Mouse (Mus musculus): ENCODE measurements at regions not wholly inside any gene's neighbourhood (a gene's known extent, or its start where the extent isn't known, plus 50 kb on each side); places are given as distances from the start of the nearest gene placed in this dataset.

GRCm38 (mm10) chr12:8844748-8845147, 73.6 kb downstream of the Sdc1 start:
- DNase-seq (ENCODE audit: low read depth, low spot score), result no peak

DNA sequence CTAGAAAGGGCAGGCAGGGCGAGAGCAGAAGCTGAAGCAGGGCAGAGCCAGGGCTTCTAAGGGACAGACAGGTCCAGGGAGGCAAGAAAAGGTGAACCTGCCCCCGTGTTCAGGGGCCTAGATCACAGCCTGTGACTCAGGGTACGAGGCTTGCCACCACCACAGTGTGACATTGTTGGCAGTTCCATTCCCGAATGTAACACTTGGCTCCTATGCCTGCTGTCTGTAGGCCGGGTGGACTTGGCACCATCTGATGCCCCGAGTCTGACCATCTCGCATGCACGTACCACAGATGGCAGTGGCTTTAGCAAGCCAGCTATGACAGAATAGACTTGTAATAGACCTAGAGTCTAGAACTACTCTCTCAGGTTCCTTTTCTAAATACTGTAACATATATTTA, 74.3 kb downstream of the Sdc1 start:
- no peak for DNase-seq (ENCODE audit: low read depth, low spot score)

DNA sequence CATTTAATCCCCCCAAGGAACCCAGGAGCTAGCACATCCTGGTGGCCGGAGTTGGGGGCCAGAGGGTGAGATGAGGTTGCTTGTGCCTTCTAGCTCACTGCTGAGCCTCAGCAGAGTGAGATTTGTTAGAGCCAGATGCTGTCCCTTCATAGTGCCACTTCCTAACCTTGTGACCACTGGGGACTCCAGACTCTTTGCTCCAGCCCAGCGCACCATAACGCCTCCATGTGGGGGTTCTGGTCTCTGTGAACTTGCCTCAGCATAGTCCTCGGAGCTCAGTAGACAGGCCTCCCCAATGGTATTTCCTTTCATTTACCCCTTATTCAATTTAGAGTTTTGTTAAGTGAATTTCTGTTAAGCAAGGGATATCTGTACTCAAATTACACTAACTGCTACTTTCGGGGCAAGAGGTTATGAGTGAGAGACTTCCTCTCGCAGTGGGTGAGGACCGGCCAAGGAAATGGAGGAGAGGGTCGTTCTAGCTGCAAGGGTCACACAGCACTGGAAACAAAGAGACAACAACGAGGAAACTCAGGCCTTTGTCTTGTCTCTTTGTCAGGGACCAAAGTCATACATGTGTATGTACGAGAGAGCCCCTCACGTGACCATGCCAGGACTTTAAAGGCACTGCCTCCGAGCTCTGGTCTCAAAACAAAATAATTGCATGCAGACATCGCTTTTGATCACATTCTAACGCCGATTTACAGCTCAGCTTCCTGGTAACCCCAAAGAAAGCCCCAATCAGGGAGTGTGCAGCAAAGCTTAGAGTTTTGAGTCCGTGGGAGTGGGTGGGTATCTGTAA, 74.8 kb upstream of the Laptm4a start:
- DNase-seq (ENCODE audit: low read depth, low spot score), result no peak

DNA sequence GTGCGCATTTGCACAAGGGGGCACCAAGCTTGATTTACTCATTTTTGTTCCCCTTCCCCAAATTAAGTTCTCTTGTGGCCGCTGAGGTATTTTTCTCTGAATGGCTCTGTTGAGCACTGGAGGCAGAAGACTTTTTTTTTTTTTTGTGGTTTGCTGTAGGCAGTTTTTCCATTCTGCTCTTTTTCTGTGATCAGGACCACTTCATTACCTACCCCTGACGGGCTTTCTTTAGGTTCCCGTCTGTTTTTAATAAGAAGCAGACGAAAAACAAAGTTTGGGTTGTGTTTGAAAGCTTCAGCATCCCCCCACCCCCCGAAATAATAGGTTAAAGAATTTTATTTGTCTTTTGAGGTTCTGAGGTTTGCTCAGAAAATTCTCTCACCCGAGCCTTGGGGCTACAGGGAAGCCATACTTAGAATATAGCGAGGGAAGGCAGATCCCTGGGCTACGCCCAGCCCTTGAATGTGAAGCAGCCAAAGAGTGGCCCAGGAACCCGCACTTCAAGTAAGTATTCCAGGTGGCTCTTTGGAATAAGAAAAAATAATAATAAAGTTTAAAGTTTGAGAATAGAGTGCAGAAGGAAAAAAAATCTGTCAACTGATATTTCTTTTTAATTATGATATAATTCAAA, 74.1 kb upstream of the Laptm4a start:
- no peak for DNase-seq (ENCODE audit: low read depth, low spot score)

- DNase-seq (ENCODE audit: low read depth, low spot score), result no peak
Observed at GRCm38 (mm10) chr12:8847858-8848383, 73.5 kb upstream of the Laptm4a start.

DNA sequence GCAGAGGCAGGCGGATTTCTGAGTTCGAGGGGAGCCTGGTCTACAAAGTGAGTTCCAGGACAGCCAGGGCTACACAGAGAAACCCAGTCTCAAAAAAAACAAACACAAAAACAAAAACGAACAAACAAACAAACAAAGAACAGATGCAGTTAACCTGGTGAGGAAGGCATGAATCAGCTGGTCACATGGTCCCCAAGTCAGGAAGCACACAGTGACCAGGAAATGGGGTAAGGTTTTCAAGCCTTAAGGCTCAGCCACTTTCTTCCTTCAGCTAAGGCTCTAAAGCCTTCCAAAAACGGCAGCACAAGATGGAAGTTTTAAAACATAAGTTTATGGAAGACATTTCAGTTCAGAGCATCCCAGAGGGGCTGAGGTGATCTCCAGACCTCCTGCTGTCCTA, 67.6 kb upstream of the Laptm4a start:
- no peak for DNase-seq (ENCODE audit: low read depth, low spot score)

- DNase-seq (ENCODE audit: low read depth, low spot score), result no peak
Observed at GRCm38 (mm10) chr12:8854401-8854800, 67.1 kb upstream of the Laptm4a start.

- DNase-seq (ENCODE audit: low read depth, low spot score), result no peak
Observed at GRCm38 (mm10) chr12:8855119-8855518, 66.3 kb upstream of the Laptm4a start.

GRCm38 (mm10) chr12:8856051-8856543, 65.4 kb upstream of the Laptm4a start:
- DNase-seq (ENCODE audit: low read depth, low spot score), result peak; percentile 61

GRCm38 (mm10) chr12:8857308-8857707, 64.2 kb upstream of the Laptm4a start:
- no peak for DNase-seq (ENCODE audit: low read depth, low spot score)

- no peak for DNase-seq (ENCODE audit: low read depth, low spot score)
Observed at GRCm38 (mm10) chr12:8858748-8859147, 62.7 kb upstream of the Laptm4a start.

DNA sequence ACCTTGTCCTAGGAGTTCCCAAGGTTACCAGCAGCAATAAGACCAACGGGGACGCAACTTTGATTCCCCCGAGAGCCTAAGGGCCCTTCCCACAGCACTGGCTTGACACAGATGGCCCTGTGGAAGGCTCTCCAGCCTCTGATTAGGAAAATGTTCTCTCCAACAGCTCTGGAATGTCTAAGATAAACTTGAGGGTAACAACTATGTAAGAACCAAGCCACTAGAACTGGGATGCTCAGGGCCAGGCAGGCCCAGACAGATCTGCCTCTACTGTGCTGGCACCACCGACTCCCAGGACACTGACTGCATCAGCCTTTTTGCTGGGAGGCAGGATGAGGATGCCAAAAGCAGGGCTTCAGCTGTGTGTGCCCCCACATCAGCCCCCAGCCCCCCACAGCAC, 61.9 kb upstream of the Laptm4a start:
- no peak for DNase-seq (ENCODE audit: low read depth, low spot score)

DNA sequence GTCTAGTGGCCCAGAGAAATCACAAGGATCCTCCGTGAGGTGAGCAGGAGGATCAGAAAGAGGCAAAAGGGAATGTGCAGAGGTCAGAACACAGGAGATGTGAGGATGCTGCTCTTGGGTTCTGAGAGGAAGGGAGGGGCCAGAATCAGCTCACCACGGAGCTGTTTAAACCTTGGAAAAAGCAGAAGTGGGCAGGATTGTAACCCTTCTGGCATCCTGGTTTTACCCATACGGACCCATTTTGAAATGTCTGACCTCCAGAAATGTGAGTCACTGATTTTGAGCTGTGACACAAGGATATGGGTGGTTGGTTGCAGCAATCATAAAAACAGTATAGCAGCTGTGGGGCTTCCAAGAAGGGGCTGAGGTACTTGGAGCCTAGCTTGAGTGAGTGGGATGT, 56.6 kb upstream of the Laptm4a start:
- no peak for DNase-seq (ENCODE audit: low read depth, low spot score)

GRCm38 (mm10) chr12:8865250-8865649, 56.2 kb upstream of the Laptm4a start:
- DNase-seq (ENCODE audit: low read depth, low spot score), result no peak

DNA sequence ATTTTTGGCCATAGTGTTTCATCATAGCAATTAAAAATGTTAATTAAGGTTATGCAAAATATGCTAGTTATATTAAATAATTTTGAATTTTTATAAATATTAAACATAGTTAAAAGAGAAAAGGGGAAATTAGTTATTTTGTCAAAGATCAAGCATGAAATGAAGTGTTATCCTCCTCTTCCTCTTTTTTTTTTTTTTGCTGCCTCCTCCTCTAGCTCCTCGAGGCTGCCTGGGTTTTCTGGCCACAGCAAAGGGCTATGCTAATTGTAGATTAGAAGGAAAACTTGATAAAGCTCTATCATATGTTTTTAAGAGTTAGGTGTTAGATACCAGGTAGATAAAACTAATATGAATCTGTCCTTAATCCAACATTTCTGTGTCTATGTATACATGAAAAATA, 54.4 kb upstream of the Laptm4a start:
- no peak for DNase-seq (ENCODE audit: low read depth, low spot score)

GRCm38 (mm10) chr12:8868690-8869089, 52.8 kb upstream of the Laptm4a start:
- DNase-seq (ENCODE audit: low read depth, low spot score), result no peak

DNA sequence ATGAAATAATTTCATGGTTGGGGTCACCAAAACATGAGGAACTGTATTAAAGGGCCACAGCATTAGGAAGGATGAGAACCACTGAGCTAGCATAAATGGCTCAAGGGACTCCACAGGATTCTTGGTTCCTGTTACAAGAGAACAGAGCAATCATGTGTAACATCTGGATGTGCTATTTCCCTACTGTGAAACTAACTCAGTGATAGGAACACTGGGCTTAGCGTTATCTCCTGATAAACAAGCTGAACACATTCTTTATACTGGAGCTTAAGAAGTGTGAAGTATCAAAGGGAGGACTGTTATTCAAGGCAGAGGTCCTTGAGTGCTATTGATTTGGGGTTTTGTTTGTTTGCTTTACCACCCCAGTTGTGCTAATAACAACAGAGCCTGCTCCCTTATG, 52.3 kb upstream of the Laptm4a start:
- no peak for DNase-seq (ENCODE audit: low read depth, low spot score)

Measured in mesoderm, embryonic 11.5 days (tissue).